Mouse (Mus musculus) brain, embryonic 14.5 days (tissue): ENCODE data around the gene Cask.

Source experiments
- CTCF ChIP-seq: fragments of 200-500 bp; IDR thresholded peaks from 2 replicates; pipeline ENCODE4 v1.5.1; 2012; ENCODE audit warnings: inconsistent platforms, mild to moderate bottlenecking, moderate library complexity, borderline replicate concordance; ENCODE audit not compliant: insufficient read depth, insufficient read length; ENCODE audit errors: extremely low read depth
- POLR2A ChIP-seq: fragments of 200-500 bp; IDR thresholded peaks from 2 replicates; pipeline ENCODE4 v1.6.1; 2012; ENCODE audit warnings: mild to moderate bottlenecking, inconsistent platforms, borderline replicate concordance; ENCODE audit not compliant: poor library complexity, insufficient read depth, insufficient read length, severe bottlenecking; ENCODE audit errors: extremely low read depth

DNA sequence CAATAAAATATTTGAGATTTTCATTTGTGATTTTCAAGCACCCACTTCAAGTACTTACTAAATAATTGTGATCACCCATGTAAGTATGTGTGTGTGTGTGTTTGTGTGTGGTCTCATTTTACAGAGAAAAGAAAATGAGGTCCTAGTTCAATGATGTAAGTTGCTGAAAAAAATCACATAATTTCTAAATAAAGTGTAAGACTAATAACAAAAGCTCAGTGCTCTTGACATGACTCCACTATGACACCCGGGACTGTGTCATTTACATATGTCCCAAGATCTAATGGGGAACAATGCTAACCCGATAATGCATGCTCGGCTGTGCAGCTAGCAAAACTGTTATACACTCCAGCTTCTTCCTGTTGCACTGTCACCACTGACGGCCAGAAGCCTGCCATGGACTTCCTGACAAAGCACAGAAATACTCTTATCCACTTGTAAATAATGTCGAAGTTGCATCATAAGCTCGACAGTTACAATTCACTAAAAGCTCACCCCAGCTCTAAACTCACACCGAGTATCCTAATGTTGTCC is 130.8 kb downstream of the Cask start:
- TF ChIP-seq CTCF (no peak), POLR2A (no peak)
